Mouse (Mus musculus) cerebellum, adult 11 months (tissue): Measurements from ENCODE around the gene Mybpc3.
"Not testable (repeated sequence)": the region's sequence is repeated elsewhere in the genome, so short reads cannot be mapped to it uniquely, and the experiment has no call there.

Source experiments
- DNase-seq: peaks from one replicate; pipeline ENCODE4 v3.0.0; 2022

Gene Mybpc3

DNA sequence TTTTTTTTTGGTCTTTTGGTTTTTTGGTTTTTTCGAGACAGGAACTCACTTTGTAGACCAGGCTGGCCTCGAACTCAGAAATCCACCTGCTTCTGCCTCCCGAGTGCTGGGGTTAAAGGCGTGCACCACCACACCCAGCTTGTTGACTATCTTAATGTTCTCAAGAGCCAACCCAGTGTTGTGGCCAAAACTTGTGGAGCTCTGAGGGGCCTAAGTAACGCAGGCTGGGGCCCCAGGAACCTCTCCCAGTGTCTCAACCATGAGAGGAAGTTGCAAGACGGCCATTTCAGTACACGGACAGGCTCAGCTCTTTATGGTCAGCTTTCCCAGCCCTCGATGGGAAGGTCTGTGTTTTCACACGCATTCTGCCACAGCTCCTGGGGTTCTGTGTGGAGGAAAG is 29.0 kb upstream of the Mybpc3 start:
- no peak for DNase-seq

DNA sequence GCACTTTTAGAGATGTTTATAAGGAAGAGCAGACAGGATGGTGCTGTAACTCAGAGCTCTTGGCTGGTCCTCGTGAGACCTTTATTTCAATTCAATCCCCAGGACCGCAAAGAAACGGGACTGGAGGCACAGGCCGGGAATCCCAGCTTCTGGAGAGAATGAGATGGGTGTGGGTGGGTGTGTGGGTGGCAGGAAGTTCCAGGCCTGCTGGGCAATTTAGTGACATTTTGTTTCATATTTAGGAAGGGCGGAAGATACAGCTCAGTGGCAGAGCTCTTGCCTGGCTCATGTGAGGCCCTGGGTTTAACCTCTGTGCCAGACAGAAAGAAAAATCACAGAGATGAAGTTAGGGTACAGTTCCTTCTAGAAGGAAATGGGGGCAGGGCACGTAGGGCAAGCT is 27.7 kb upstream of the Mybpc3 start:
- DNase-seq, result no peak

DNA sequence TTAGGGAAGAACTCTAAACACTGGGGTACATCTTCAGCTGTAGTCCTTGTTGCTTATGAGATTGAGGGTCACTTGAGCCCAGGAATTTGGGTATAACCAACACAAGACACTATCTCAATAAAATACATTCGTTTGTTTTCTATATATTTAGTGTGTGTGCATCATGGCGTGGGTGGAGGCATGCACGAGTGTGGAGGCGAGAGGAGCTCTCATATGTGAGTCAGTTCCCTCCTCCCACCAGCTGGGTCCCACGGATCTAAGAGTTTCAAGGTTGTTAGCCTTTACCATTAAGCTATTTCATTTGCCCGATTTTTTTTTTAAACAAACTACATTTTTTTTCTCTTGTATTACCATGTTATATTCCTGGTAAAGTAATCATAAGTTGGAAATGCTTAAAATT is 27.1 kb upstream of the Mybpc3 start:
- no peak for DNase-seq

DNA sequence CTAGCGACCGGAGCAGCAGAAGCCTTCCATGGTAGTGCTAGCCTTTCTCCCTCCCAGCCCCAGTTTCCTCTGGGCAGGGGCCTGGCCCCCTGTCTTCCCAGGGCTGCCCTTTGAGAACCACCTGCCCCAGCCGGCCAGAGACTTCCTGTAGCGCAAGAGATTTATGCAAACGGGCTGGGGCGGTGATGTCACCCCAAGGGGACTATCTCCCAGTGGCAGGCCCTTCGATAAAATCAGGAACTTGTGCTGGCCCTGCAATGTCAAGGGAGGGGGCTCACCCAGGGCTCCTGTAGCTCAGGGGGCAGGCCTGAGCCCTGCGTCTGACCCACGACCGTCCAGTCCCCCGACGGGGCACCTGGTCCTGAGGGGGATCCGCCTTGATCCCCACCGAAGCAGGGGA is 21.4 kb upstream of the Mybpc3 start:
- no peak for DNase-seq

DNA sequence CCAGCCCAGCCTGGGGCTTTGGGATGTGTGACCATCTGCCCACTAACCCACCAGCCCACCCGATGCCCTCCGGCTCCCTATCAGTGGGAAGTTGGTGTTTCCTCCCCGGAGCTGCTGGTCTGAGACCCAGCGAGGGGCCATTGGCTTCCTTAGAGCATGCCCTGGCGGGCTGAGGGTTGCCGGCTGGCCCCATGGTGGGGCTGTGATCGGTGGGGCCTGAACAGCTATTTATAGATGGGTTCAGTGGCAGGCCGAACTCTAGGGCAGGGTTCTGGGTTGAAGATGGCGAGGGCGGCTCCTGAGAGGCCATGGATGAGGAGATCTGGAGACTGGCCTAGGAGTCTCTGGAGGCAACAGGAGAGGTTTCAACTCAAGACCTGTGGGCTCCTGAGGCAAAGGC is 20.9 kb upstream of the Mybpc3 start:
- DNase-seq, result no peak

DNA sequence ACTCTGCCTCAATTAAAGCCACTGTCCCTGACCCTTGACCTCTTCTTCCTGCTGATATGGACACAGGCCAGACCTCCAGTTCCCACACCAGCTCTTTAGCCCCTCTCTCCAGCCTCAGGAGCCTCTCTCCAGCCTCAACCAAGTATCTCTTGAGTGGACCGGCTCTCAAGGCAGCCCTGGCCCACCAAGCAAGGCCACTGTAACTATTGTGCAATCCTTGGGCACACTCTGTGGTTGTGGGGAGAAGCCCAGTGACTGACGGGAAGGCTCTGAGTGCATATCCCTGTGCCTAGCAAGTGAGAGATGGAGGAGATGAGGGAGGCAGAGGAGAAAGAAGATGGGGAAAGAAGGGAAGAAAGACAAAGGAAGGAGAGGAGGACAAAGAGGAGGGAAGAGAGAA is 19.8 kb upstream of the Mybpc3 start:
- DNase-seq, result no peak

DNA sequence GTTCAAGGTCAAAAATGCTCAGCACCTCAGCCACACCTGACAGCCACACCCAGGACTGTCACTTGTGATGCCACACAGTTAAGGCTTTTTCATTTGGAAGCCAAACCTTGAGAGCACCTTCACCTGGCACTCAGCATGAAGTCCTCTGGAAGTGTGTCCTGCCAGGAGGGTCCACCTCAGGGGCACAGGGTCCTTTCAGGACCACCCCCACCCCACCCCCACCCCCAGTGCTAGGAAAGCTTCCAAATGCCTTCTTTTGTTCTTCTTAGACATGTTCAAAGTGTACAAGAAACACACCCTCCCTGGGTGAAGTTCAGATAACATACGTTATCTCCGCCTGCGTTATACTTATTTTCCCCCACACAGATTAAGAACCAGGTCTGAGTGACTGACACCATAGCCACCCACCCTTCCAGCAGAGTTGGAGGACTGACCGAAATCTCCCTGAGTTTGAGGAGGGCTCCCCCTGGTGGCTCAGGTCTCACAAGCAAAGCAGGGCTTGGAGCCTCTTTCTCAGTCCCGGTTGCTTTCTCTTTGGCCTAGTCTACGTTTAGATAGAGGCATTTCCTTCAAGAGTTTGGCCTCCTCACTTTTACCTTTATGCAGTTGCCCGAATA is 16.7 kb upstream of the Mybpc3 start:
- DNase-seq, result peak; percentile 87

DNA sequence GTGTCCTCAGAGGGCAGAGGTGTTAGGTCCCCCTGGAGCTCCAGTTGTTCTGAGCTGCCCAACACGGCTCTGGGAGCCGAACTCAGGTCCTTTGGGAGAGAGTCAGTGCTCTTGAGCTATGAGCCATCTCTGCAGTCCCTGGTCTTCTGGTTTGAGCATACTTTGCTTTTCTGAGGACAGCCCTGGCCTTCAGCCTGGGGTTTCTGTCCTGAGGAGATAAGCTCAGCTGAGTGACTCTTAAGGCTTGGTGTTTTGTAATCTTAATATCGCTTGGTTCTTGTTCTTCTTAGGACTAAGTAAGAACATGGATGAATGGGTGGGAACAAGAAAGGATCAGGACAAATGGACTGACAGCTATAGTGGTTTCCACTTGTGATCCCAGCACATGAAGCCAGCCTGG is 9.8 kb upstream of the Mybpc3 start:
- no peak for DNase-seq

DNA sequence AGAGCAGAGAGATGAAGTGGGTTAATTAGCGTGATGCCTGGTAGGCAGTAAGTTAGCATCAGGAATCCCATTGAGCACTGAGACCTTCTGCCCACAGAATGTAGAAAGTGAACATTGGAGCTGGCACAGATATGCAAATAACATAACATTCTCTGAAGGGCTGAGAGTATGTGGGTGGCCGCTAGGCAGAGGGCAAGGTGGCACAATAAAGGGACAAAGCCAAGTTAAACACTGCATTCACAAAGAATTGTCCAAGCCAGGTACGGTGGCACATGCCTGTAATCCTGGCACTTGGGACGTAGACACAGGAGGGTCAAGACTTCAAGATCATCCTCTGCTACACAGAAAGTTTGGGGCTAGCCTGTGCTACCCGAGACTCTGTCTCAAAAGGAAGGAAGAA is 8.7 kb upstream of the Mybpc3 start:
- DNase-seq, result no peak

DNA sequence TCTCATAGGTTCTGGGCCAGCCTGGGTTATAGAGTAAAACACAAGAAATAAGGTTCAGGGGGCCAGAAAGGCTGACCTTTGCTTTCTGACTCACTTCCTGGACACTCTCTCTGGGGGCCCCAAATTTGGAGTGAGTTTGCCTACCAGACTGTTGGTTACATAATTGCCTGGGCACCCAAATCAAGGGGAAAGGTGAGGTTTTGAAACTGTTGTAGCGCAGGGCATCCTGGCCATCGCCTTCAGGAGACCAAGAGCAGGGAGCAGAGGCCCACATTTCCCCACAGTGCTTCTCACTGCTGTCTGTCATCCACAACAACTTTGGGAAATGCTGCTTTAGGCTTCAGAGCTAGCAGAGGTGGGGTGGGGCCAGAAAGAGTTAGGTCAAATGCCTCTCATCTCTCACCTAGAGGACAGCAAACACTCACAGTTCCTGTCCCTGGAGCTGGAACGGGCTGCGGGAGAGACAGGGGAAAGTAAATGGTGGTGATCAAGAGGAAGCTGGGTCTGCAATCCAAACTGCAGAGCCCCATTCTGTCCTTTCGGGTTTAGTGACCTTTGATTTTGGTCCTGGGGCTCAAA is 8.0 kb upstream of the Mybpc3 start:
- no peak for DNase-seq

DNA sequence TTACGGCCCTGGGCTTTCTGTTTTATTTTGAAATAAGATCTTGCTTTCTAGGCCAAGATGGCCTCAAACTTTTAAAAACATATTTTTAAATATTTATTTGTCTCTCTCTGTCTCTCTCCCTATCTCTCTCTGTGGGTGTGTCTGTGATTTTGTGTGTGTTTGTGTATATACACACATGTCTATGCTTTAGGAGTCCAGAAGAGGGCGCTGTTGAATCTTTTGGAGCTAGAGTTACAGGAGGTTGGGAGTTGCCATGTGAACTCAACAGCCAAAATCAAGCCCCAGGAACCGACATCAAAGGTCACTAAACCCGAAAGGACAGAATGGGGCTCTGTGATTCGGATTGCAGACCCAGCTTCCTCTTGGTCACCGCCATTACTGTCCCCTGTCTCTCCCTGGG is 7.5 kb upstream of the Mybpc3 start:
- DNase-seq, result no peak

DNA sequence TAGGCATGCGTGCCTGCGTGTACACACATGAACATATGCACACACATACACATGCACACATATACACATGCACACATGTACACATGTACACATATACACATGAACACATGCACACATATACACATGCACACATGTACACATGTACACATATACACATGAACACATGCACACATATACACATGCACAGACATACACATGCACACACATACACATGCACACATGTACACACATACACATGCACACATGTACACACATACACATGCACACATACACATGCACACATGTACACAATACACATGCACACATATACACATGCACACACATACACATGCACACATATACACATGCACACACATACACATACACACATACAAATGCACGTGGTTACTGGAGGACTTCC is 6.1 kb upstream of the Mybpc3 start:
- not testable (repeated sequence) for DNase-seq

DNA sequence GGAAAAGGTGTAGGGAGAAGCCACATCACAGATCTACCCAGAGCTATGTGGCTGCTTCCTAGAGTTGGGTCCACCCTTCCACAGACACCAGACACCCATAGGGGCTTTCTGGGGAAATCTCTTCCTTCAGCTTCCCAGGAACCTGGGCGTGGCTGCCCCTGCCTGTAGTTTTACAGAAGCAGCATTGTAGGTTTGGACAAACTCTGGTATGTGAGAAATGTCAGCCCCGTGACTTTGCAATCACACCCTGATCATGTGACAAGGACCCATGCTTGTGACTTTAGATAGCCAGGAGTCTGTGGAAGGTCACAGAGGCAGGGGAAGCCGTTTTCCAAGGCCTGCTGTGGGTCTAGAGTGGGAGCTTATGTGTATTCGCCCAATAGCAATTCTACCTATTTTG is 5.5 kb upstream of the Mybpc3 start:
- no peak for DNase-seq

DNA sequence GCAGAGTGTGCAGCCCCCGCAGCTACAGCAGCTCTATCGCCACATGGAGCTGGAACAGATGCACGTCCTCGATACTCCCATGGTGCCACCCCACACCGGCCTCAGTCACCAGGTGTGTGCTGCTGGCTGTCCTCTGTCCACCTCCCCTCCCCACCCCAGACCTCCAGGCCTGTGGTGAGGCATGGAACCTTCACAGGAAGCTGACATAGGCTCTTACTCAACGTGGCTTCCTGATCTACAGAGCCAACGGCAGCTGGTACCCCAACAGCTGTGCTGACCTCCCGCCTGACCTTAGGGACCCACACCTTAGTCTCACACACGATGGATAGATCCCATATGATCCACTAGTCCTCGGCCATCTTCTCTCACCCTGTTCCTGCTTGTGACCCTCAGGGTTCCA is 4.6 kb upstream of the Mybpc3 start:
- DNase-seq, result no peak

DNA sequence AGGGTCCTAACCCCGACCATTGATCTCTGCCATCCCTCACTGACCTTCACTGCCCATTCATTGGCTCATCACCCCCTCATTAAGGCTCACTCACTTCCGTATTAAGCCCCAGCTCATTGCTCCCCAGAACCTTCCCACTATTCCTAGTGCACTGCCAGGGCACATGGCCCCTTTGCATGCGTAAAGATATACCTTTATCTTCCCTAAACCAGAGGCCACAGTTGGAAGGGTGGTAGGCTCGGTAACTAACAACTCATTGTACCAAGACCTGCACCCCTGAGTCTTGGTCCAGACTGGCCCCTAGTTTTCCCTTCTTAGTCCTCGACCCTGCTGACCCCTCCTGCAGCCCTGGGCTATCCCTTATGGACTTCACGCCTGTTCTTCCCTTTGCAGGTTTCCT is 4.1 kb upstream of the Mybpc3 start:
- DNase-seq, result no peak

DNA sequence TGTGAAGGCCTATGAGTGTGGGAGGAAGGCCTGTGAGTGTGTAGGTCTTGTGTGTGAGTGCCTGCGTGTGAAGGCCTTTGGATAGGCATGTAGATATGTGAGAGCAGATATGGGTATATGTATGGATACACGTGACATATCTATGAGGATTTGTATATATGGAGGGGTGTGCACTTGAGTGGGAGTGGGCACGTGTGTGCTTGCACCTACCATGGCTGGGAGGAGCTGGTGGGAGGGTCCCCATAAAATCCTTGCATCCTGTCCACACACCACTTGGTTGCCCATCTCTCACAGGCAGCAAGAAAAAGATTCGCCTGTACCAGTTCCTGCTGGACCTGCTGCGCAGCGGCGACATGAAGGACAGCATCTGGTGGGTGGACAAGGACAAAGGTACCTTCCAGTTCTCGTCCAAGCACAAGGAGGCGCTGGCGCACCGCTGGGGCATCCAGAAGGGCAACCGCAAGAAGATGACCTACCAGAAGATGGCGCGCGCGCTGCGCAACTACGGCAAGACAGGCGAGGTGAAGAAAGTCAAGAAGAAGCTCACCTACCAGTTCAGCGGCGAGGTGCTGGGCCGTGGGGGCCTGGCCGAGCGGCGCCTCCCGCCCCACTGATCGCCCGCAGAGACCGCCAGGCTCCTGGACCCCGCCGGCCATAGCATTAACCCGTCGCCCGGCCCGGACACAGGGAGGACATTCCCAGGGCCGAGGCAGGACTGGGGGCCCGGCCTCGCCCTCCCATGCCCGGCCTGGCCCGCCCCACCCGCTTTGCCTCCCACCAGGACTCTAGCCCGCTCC is 3.0 kb upstream of the Mybpc3 start:
- DNase-seq, result peak; percentile 99

DNA sequence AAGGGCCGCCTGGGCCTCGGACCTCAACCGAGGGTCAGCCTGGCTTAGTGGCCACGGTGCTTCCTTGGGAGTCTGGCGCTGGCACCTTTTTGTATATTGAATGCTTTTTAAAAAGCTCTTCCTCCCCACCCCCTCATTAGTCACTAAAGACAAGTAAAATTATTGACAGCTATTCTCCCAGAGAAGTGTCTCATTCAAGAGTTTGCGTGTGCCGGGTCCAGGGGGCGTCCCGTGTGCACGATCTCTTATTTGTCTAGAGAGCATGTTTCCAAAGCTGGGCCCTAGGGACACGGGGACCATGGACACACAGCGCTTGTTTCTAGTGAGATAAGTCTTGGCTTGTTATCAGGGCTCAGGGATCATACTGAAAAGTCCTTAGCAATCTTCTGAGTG is 2.4 kb upstream of the Mybpc3 start:
- DNase-seq, result no peak

DNA sequence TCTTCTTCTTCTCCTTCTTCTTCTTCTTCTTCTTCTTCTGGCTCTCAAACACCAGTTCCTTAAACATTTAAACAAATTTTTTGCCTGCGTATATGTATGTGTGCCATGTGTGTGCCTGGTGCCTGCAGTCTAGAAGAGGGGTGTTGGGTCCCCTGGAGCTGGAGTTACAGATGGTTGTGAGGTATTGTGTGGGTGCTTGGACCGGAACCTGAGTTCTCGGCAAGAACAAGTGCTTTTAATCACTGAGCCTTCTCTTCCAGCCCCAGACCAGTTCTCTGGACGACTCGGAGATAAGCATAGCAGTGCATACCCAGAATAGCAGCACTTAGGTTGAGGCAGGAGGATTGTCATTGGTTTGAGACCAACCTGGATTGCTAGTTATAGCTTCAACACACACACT is 1.1 kb upstream of the Mybpc3 start:
- no peak for DNase-seq

DNA sequence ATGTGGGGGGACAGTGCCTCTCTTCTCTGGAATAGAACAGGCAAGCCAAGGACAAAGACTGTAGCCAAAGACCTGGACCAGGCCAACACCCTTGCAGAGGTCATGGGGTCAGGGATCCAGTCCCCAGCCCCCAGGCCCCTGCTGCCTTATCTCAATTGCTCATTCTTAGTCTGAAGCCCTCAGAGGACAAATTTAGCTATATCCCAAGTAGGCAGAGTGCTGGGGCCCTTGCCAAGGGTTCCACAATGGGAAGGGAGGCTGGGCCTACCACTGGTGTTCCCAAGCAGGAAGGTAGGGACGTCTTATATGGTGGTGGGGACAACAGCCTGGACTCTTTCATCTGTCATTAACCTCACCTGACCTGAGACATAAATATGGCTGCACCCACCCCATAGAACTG is 703 bp downstream of the Mybpc3 start:
- peak; percentile 50 for DNase-seq

DNA sequence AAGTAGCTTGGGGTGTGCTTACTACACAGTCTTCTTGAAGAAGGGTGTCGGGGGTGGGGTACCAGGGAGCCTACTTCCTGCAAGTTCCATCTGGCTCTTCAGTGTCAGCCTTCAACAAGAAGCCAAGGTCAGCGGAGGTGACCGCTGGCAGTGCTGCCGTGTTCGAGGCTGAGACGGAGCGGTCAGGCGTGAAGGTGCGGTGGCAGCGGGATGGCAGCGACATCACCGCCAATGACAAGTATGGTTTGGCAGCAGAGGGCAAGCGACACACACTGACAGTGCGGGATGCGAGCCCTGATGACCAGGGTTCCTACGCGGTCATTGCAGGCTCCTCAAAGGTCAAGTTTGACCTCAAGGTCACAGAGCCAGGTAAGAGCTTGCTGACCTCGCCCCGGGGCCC is 1.1 kb downstream of the Mybpc3 start:
- peak; percentile 81 for DNase-seq

DNA sequence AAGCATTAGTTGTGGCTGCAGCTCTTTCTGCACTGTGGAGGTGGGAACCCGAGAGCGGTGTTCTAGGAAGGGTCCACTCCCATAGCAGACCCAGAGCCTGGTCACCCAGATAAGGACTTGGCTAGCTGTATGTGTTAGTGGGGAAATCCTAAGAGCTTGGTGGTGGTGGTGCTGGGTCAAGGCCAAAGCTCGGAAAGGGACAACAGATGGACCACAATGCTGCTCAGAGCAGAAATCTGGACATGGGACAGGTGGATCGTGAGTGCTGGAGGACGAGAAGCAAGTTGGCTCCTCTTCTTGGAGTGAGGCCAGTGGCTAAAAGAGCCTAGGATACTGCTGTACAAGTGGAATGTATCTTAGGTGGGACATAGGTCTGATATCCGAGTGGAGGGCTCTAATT is 1.6 kb downstream of the Mybpc3 start:
- peak; percentile 96 for DNase-seq

DNA sequence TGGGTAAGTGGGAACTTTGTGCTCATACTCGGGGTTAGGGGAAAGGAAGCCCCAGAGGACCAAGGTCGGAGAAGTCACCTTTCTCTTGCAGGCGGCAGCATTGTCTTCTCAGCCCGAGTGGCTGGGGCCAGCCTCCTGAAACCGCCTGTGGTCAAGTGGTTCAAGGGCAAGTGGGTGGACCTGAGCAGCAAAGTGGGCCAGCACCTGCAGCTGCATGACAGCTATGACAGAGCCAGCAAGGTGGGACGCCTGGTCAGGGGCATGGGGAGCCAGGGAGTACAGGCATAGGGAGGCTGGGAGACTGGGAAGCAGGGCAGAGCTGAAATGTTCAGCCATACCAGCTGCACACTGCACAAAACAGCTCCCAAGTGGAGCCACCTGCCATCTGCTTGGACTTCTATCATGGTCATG is 2.3 kb downstream of the Mybpc3 start:
- DNase-seq, result peak; percentile 48

DNA sequence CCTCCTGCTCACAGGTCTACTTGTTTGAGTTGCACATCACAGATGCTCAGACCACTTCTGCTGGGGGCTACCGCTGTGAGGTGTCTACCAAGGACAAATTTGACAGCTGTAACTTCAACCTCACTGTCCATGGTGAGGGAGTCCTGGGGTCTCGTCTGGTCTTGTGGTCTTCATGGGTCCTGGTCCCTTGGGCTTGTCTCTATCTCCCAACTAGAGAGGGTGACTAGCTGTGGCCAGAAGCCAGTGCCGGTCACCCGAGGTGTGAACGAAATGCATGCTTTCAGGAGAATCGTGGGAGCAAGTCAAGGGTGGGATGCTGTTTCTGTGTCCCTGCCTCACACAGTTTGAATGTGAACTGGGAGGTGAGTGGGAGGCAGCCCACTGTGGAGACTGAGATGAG is 3.1 kb downstream of the Mybpc3 start:
- no peak for DNase-seq

DNA sequence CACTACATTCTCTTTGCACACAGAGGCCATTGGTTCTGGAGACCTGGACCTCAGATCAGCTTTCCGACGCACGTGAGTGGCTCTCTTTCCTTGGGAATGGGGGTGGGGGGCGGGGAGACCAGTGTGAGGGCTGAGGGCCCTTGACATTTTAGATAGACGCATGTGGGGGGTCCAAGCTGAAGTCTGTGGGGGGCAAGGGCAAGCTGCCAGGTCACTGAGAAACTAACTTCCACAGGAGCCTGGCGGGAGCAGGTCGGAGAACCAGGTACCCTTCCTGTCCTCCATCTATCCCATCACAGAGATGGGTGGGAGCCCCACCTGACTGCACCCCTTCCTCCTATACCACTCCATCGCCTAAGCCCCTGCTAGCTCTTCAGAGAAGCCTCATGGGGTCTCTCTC is 3.6 kb downstream of the Mybpc3 start:
- DNase-seq, result no peak

DNA sequence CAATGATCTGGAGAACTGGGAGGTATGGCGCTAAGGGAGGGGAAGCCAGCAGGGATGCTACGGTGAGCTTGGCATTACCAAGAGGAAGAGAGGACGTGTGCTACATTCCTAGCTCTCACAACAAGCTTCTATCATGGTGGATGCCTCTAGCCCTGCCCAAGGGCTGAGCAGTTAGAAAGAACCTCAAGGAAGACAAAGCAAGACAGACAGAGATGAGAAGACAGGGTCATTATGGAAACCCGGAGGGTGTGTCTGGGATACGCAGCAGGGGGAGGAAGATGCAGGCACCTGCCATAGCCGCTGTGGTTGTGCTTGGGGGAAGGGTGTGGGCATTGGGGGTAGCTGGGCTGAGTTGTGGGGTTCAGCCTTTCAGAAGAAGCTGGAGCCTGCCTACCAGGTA is 5.6 kb downstream of the Mybpc3 start:
- no peak for DNase-seq
